Mouse (Mus musculus): ENCODE measurements around the gene D3Ertd751e.

- TF ChIP-seq CTCF (IDR thresholded peaks at IDR 0.05; ENCODE audit: extremely low read depth, insufficient read depth, insufficient read length, insufficient replicate concordance) (no peak), POLR2A (IDR thresholded peaks at IDR 0.05; ENCODE audit: low read depth, low read length) (no peak)
Measured at GRCm38 (mm10) chr3:41741601-41742277, 672 bp upstream of the D3Ertd751e start.

Data from spleen, adult 2 months (tissue).